Mouse (Mus musculus) layer of hippocampus, adult 9-10 months (tissue): ENCODE results near the gene Tm4sf20.

Source experiments
- DNase-seq: peaks from one replicate; pipeline ENCODE4 v3.0.0; 2022; ENCODE audit warnings: low spot score

Gene Tm4sf20

GRCm38 (mm10) chr1:82768269-82768668 is at the start of gene Tm4sf20:
Gene Tm4sf20 (minus strand): TSS chr1:82768461.
- DNase-seq, result no peak

- no peak for DNase-seq
Measured at GRCm38 (mm10) chr1:82815941-82816716, 47.9 kb upstream of the Tm4sf20 start.

- no peak for DNase-seq
Measured at GRCm38 (mm10) chr1:82811766-82812165, 43.5 kb upstream of the Tm4sf20 start.

GRCm38 (mm10) chr1:82808564-82808963 is 40.3 kb upstream of the Tm4sf20 start:
- DNase-seq, result no peak

- no peak for DNase-seq
Measured at GRCm38 (mm10) chr1:82807206-82807605, 38.9 kb upstream of the Tm4sf20 start.

- no peak for DNase-seq
Measured at GRCm38 (mm10) chr1:82806391-82806790, 38.1 kb upstream of the Tm4sf20 start.

GRCm38 (mm10) chr1:82804059-82804458 is 35.8 kb upstream of the Tm4sf20 start:
- no peak for DNase-seq

GRCm38 (mm10) chr1:82803608-82804007 is 35.3 kb upstream of the Tm4sf20 start:
- DNase-seq, result no peak

GRCm38 (mm10) chr1:82801105-82801783 is 33.0 kb upstream of the Tm4sf20 start:
- DNase-seq, result no peak

- DNase-seq, result no peak
Measured at GRCm38 (mm10) chr1:82798922-82799321, 30.7 kb upstream of the Tm4sf20 start.

GRCm38 (mm10) chr1:82798304-82798703 is 30.0 kb upstream of the Tm4sf20 start:
- no peak for DNase-seq

GRCm38 (mm10) chr1:82797088-82797487 is 28.8 kb upstream of the Tm4sf20 start:
- DNase-seq, result no peak

- DNase-seq, result no peak
Measured at GRCm38 (mm10) chr1:82795702-82796443, 27.6 kb upstream of the Tm4sf20 start.

GRCm38 (mm10) chr1:82795211-82795610 is 26.9 kb upstream of the Tm4sf20 start:
- DNase-seq, result no peak

- DNase-seq, result no peak
Measured at GRCm38 (mm10) chr1:82793986-82794385, 25.7 kb upstream of the Tm4sf20 start.

- no peak for DNase-seq
Measured at GRCm38 (mm10) chr1:82793110-82793509, 24.8 kb upstream of the Tm4sf20 start.

GRCm38 (mm10) chr1:82792238-82792637 is 24.0 kb upstream of the Tm4sf20 start:
- DNase-seq, result no peak

GRCm38 (mm10) chr1:82791105-82791504 is 22.8 kb upstream of the Tm4sf20 start:
- no peak for DNase-seq

- DNase-seq, result peak; percentile 60
Measured at GRCm38 (mm10) chr1:82788070-82788469, 19.8 kb upstream of the Tm4sf20 start.

GRCm38 (mm10) chr1:82787414-82787813 is 19.2 kb upstream of the Tm4sf20 start:
- DNase-seq, result peak; percentile 60

- no peak for DNase-seq
Measured at GRCm38 (mm10) chr1:82785546-82785945, 17.3 kb upstream of the Tm4sf20 start.

- DNase-seq, result no peak
Measured at GRCm38 (mm10) chr1:82783559-82783958, 15.3 kb upstream of the Tm4sf20 start.
